Mouse (Mus musculus) erythroblast, embryonic 14.5 days (primary cell): ENCODE results near the gene Ube2c.

ENCODE experiments used
- GATA1 ChIP-seq: IDR thresholded peaks from 2 replicates; pipeline ENCODE4 v1.6.1; 2012; ENCODE audit warnings: low read length, inconsistent platforms, mixed read lengths
- TAL1 ChIP-seq: IDR thresholded peaks from 3 replicates; pipeline ENCODE4 v1.6.1; 2012; ENCODE audit warnings: low read length, inconsistent platforms, mixed read lengths

GRCm38 (mm10) chr2:164778809-164779208 is 9.1 kb downstream of the Ube2c start:
- TF ChIP-seq GATA1 (no peak), TAL1 (no peak)
